Mouse (Mus musculus) cerebellum, adult 2 months (tissue): ENCODE measurements at regions not wholly inside any gene's neighbourhood (a gene's known extent, or its start where the extent isn't known, plus 50 kb on each side); places are given as distances from the start of the nearest gene placed in this dataset.

Experiments used
- CTCF ChIP-seq: fragments of 200-500 bp; IDR thresholded peaks from 2 replicates; pipeline ENCODE4 v1.5.1; 2011; ENCODE audit warnings: low read depth, mild to moderate bottlenecking, control low read depth, low read length, moderate library complexity, borderline replicate concordance; ENCODE audit not compliant: insufficient read depth
- POLR2A ChIP-seq: fragments of 200-500 bp; IDR thresholded peaks from 2 replicates; pipeline ENCODE4 v1.6.1; 2011; ENCODE audit warnings: low read length, control low read depth, borderline replicate concordance; ENCODE audit not compliant: insufficient read depth

- TF ChIP-seq CTCF (no peak), POLR2A (no peak)
Measured at GRCm38 (mm10) chr17:88337649-88338404, 102.7 kb upstream of the Foxn2 start.
